Mouse (Mus musculus) lung, postnatal 36 days (tissue): Measurements from ENCODE around the gene Tollip.
"Not testable (repeated sequence)": the region's sequence is repeated elsewhere in the genome, so short reads cannot be mapped to it uniquely, and the experiment has no call there.

Experiments
- DNase-seq: peaks from one replicate; pipeline ENCODE4 v3.0.0; 2022; ENCODE audit warnings: mixed read lengths

Tollip gene

DNA sequence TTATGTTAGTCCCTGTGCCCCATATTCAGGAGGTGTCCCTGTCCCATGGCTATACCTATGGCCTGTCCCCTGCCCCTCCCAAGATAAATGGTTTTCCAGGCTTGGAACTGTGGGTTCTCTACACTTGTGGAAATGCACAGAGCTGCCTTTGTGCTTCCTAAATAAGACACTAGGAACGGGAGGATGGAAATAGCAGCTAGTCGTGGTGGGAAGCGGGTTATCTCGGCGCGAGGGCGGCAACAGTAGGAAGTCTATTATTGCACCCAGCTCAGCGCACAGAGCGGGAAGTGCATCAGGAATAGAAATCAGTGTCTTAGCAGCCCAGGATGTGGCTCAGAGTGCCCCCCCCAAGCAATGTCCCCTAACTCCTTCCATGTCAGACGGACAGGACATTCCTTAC, 10.3 kb upstream of the Tollip start:
- DNase-seq, result no peak

DNA sequence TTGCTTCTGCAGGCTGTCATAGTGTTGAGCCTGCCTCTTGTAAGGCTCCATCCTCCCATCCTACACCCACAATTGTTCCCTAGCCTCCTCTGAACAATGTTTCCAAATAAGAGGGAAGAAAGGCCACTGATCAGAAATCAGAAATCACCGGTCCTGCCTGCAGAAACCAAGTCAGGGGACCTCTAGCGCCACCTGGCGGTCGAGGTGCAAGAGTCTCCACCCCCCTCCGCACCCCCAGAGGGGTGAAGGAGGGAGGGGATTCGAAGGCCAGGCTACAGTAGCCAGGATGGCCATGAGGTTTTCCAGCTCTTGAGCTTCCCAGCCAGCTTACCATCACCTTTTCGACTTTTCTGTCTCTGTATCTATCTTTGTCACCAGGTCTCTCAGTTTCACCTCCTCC, 6.6 kb upstream of the Tollip start:
- peak; percentile 69 for DNase-seq

DNA sequence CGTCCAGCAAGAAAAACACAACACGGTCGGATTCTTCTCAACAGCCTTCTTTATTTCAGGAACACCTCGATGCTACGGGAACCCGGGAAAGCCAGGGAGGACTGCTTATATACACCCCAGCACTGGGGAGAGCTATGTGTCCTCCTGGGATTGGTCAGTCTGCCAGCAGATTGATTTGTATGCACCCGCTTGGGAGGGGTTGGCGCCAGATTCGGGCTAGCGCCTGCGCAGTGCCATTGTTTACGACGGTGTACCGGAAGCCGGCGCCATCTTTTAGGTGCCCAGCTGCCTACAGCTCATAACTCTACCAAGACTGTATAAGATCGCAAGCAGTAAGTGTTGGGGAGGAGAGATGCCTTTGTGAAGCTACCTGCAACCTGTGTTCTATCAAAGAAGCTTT, 5.8 kb upstream of the Tollip start:
- not testable (repeated sequence) for DNase-seq

DNA sequence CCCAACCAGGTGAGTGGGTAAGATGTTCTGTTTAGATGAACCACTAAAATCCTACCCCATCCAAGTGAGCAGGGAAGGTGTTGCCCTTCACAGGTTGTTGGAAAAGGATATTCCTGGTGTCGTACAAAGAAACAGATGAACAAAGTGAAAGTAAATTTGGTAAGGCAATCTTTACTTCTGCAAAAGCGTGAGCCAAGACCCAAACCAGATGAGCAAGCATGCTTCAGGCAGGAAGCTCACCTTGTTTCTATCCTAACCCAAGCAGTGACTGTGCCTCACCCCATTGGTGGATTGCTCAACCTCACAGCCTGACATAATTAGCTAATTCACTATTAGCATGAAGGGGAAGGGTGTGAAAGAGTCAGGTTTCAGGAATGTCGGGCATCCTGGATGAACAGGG, 7.0 kb downstream of the Tollip start:
- DNase-seq, result no peak

DNA sequence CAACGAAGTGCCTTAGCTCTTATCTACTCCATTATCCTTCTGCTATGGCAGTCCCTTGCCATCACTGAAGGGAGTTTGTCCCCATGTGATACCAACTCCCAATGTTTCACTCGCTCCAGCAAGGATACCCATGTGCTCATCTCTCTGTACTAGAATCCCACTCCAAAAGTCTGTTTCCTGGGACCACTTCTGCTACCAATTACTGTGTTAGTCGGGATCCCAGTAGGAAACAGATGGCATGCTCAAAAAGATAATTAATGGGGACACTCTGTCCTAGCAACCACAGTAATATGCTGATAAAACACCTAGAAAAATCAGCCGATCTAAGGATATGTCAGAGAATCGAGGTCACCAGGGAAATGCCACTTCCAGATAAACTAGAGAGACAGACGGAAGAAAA, 9.7 kb downstream of the Tollip start:
- no peak for DNase-seq

DNA sequence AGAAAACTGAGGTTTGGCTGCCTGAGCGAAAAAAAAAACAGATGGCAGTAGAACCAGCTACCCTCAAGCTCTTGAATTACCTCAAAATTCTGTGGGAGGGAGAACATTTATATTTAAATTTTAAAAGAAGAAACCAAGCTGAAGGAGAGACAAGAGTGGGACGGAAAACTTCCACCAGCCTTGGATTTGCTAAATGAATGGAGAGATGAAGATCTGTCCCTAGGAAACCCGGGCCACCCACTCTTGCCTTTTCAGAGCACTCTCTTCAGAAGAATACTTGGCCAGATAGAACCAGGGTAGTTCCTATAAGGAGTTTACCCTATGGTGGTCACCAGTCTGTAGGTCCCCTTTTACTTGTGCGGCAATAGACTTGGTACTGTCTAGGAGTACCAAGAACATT, 15.5 kb downstream of the Tollip start:
- no peak for DNase-seq

DNA sequence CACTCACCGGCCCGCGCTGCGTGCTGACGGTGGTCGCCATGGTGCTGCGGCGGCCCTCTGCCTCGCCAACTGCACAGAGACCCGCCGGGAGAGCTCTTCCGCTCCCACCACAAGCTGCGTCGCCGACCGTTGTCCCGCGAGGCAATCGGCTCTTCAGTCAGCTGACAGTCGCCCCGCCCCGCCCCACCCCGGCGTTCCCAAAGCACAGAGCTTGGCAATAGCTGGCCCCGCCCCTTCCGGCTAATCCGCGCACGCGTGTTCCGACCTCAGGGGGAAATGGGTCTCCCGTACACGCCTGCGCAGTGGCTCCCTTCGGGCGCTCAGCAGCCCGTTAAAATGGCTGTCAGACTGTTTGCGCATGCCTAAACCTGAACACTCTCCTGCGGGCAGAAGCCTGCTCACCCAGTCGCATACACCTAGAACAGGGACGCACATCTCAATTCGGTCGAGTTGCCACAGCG, 16.0 kb downstream of the Tollip start:
- peak; percentile 100 for DNase-seq

DNA sequence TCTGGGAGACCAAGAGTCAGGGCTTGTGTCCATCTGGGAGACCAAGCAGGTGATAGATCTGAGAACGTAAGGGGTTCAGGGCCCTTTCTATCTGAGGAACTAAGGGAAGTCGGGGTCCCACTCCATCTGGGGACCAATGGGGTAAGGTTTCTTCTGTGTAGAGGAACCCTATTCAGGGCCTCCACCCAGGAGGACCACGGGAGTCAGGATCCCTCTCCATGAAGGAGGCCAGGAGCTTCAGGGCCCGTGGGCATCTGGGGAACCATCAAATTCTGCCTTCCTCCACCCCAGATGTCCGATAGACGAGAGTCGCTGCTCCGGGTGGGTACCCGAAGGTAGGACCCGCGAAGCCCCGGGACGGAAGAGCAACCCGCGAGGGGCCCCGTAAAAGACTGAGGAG, 16.5 kb downstream of the Tollip start:
- no peak for DNase-seq

DNA sequence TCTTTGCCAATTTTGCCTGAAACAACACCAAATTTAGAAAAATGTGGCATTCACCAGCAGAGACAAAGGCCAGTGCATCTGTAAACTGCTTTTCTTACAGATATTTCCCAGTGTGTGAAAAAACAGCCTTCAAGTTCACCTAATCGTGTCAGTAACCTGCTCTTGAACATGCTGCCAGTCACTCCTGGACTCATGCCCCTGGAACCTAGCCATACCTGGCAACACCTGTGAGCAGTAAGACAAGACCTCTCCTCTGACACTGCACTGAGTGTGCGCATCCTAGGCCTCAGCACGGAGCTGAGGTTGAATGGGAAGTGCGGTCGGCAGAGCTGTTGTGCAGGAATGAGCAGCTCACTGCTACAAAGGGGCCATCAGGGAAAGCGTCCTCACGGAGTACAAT, 26.2 kb downstream of the Tollip start:
- no peak for DNase-seq

DNA sequence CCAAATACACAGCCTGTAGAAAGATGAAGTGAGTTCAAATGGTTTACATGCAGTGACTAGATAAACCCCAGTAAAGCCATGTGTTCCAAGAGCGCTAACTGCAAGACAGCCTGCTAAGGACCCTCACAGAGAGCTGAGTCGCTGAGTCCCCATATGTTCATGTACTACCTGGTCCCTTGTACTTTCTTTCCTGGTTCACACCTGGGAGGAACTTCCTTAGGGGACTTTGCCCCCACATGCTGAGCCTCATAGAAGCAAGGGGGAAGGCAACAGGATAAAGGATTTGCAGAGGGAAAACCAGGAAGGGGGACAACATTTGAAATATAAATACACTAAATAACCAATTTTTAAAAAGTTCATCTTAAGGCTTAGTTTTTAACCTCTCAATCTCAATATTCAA, 39.5 kb downstream of the Tollip start:
- DNase-seq, result no peak

DNA sequence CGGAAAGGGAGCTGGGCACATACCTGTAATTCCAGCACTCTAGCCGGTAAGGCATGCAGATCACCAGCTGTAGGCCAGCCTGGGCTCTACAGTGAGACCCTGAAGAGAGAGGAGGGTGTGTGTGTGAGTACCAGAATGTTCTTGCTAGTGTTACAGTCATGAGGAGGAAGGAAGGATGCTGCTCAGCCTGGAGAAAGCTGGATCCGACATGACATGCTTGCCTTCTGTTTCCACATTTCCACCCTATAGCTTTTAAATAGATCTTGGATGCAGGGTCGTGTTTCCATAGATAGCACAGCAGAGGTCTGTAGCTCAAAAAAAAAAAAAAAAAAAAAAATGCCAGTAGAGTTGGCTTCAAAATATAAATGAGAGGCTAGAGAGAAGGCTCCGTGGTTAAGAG, 43.4 kb downstream of the Tollip start:
- DNase-seq, result no peak

DNA sequence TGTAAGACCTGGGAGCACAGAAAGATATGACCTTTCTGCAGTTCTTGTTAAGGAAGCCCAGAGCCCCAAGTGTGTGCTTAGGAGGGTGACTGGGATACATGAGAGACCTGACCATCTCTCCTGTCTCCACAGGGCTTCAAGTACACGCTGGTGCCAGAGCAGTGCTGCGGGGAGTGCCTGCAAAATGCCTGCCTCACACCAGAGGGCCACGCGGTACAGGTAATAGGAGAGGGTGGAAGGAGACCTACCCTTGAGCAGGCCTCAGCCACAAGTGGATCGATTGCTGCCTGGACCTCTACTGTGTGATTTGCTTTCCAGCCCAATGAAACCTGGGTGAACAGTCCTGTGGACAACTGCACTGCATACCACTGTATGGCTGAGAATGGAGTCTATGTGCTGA, 47.8 kb downstream of the Tollip start:
- no peak for DNase-seq

DNA sequence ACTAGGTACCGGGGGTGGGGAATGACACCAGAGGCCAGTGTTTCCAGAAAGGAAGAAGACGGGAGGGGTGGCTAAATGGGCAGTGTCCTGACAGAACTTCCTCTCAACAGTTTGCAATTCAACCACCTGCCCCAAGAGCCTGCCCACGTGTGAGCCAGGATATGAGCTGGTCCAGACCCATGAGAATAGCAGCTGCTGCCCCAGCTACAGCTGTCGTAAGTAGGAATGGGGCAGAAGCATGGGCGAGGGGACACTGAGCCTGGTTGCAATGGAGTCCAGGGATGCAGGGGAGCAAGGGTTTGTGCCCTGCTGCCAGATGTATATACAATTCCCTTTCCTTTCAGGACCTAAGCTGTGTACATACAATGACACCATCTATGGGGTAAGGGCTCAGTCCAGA, 48.7 kb downstream of the Tollip start:
- DNase-seq, result no peak

DNA sequence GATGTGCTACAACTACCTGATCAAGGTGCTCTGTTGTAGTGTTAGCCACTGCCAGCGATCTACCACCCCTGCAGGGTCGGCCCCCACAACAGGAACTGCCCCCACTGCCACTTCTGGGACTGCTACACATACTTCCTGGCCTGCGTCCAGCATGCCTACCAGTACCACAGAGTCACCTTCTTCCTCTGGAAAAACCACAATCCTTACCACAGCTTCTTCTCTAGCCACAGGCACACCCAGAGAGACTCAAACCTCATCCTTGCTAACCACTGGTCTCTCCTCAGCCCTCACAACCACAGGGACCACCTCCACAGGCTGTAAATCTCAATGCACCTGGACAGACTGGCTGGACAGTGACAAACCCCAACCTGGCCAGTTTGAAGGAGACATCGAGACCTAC, 57.3 kb downstream of the Tollip start:
- no peak for DNase-seq

DNA sequence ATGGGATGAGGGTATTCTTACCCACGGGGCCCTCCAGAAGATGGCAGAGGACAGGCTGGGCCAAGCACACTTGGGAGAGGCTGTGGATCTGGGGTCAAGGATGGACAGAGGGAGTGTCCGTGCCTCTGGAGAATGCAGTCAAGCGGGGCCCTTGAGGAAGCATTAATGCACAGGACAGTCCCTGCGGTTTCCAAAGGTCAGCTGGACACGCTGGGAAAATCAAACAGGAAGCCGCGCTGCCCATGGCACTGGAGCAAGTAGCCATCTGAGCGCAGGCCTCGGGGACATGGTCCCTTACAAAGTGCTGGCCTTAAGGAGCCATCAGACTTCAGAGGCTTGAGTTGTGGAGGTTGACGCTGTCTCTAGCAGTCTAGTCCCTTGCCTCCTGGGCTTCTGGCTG, 78.0 kb downstream of the Tollip start:
- no peak for DNase-seq

DNA sequence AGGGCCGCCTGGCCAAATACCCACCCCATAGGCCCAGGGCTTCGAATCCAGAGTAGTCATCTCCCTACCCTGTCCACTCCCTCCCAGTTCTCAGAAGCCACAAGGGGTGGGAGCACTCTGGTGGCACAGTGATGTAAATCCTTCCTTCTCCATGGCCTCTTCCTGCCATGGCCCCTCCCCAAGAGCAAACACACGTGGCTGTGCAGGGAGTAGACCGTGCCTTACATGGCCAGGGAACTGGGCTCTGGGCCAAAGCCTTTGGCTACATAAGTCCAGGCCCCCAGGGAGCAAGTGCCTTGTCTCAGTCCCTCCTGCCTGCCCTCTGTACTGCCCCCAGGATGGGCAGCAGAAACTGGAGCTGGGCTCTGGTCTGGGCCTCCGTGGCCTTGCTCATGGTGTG, 79.5 kb downstream of the Tollip start, which contains the start of gene Muc5b:
TSS of gene Muc5b (plus strand) at position 292 of the 400 bp plus-strand sequence.
- peak; percentile 62 for DNase-seq

DNA sequence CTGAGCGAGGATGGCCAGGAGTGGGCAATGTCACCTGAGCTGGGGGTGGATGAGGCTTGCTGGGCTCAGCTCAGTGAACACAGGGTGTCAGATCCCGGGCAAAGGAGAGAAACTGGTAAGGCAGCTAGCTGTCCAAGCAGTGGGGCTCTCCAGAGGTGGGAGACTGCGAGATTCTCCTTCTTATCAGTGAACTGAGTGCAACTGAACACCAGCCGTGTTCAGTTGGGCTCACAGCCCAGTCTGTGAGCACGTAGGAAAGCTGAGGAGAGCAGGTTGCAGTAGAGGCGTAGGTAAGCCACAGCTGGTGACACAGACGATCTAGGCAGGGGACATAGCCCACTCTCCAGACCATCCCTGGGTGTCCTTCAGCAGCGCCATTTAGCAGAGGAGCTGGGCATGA, 81.9 kb downstream of the Tollip start:
- DNase-seq, result no peak

DNA sequence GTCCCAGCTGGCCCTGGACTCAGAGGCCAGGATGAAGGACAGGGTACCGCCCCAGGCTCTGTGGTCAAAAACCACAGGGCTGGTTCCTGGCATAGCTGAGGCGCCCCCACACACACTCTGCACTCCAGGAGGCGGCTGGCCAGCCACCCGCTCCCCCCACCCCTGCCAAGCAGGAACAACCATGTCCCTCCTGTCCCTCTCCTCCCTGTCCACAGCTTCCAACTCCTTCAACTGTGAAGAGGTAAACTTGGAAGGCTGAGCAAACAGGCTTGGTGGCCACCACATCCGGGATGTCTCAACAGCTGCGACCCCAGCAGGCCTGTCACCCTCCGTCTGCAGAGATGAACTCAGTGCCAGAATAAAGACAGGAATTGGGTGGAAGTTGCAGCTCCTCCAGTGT, 82.4 kb downstream of the Tollip start:
- DNase-seq, result peak; percentile 18
